Mouse (Mus musculus): ENCODE data around the gene Nol9.

- TF ChIP-seq POLR2A (IDR thresholded peaks at IDR 0.05; ENCODE audit: borderline replicate concordance, extremely low read depth, low read depth, low read length) (no peak), CTCF (IDR thresholded peaks at IDR 0.05; ENCODE audit: insufficient read depth, low read length) (no peak)
Observed at GRCm38 (mm10) chr4:152078105-152078530, 39.0 kb downstream of the Nol9 start.
